Mouse (Mus musculus): ENCODE measurements around the gene Egf. TPM values are rescaled to one million over a fixed set of nuclear protein-coding genes. Genes with fewer than 3 reads are reported as not detected.

Gene Egf
- polyA plus RNA-seq, 1 experiment from 2014 or later = 2.1 TPM

DNA sequence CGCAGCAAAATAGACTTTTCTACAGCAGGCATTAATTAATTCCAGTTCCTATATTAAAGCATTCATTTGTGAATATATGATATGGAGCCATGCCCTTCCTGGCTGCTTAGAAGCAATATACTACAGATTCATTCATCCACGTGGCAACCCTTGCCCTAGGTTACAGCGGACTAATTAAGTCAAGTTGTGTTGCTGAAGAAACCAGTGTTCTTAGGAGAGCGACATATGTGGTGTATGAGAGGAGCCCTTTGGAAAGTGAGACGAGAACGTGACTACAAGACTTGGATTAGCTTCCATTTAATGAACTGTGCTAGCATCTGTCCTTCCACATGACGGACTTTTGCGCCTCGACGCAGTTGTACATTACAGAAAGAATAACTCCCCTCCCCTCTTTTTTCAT is 107.8 kb downstream of the Egf start:
- 0 out of 2 replicates have a peak, but pooled peaks cover 2% of the 10 kb centered on the region for H3K27me3 ChIP-seq
- H3K4me2 ChIP-seq = no peak overlapping the region
- H3K36me3 ChIP-seq = no peaks in the 10 kb centered on the region
- H3K27ac ChIP-seq = no peak overlapping the region
- ATAC-seq (replicated peaks; ENCODE audit: low FRiP score) = no peak
- 77% methylated on average over 10 of the region's 10 CpGs for WGBS
- no peak overlapping the region for H3K9ac ChIP-seq
- no peaks in the 10 kb centered on the region for H3K9me3 ChIP-seq (replicated peaks)
- peaks cover 31% of the 10 kb centered on the region for H3K4me1 ChIP-seq
- no peak overlapping the region for H3K4me3 ChIP-seq (replicated peaks)

DNA sequence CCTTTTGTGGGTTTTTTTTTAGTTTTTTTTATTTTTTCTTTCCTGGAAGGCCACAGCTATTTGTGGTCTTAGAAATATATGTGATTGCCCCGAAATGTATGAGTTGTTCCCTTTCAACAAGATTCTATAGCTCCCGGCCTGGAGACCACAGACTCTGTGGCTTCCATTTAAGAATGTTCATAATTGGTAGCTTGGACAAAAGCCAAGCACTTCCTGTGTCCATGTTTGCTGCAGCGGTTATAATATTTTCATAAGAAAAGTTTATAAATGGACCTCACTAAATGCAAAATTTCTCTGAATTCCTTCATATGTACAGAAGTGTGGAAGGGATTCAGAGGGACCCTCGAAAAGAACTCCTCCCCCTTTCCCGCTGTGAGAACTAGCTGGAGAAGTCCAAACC is 108.3 kb downstream of the Egf start:
- H3K4me2 ChIP-seq = no peak overlapping the region
- H3K27me3 ChIP-seq = 0 out of 2 replicates have a peak, but pooled peaks cover 2% of the 10 kb centered on the region
- H3K36me3 ChIP-seq = no peaks in the 10 kb centered on the region
- ATAC-seq (replicated peaks; ENCODE audit: low FRiP score) = no peak
- no peak overlapping the region for H3K9ac ChIP-seq
- H3K4me3 ChIP-seq (replicated peaks) = no peak overlapping the region
- 58% methylated on average over 5 of the region's 5 CpGs for WGBS
- H3K4me1 ChIP-seq = peaks cover 31% of the 10 kb centered on the region
- no peak overlapping the region for H3K27ac ChIP-seq
- no peaks in the 10 kb centered on the region for H3K9me3 ChIP-seq (replicated peaks)

DNA sequence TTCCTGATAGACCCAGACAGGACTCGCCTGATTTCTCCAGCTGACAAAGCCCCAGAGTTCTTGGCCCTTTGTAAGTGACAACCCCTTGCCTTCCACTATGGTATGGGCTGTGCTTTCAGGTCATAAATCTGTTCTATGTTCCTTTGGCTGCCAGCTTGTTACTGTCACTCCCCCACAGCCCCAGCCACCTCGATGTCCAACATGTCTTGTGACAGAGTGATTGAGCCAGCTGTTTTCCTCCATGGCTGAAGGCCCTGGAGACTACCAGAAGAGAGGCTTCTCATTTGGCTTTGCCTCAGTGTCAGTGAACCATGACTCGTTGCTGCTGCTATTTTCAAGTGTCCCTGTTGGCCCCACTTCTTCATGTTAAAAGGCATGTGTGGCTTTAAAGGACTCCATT is 109.7 kb downstream of the Egf start:
- H3K9ac ChIP-seq = no peak overlapping the region
- H3K27ac ChIP-seq = peak overlapping the region; percentile 58
- no peak overlapping the region for H3K4me2 ChIP-seq
- no peak overlapping the region for H3K4me3 ChIP-seq (replicated peaks)
- WGBS = 14% methylated on average over 3 of the region's 3 CpGs
- peaks cover 31% of the 10 kb centered on the region for H3K4me1 ChIP-seq
- peak; percentile 79 for ATAC-seq (replicated peaks; ENCODE audit: low FRiP score)
- 0 out of 2 replicates have a peak, but pooled peaks cover 2% of the 10 kb centered on the region for H3K27me3 ChIP-seq
- H3K36me3 ChIP-seq = no peaks in the 10 kb centered on the region
- no peaks in the 10 kb centered on the region for H3K9me3 ChIP-seq (replicated peaks)

DNA sequence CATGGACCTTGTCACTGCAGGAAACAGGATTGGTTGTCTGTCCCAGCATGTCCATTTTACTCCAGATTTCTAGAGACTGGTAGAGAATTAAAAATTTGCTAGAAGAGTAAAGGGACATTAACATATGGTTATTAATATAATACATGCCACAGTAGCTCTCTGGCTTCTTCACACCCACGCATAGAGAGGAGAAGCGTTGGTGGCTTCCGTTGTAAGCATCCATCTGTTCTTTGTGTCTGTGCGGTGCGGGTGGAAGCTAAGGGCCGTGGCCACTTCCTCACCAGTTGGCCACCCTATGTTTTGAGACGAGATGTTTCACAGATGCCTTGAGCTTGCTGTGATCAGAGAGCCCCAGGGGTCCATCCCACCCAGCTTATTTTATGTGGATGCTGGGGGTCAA is 113.5 kb downstream of the Egf start:
- no peak overlapping the region for H3K4me3 ChIP-seq (replicated peaks)
- ATAC-seq (replicated peaks; ENCODE audit: low FRiP score) = no peak
- no peaks in the 10 kb centered on the region for H3K27me3 ChIP-seq
- no peak overlapping the region for H3K4me2 ChIP-seq
- peaks cover 19% of the 10 kb centered on the region for H3K4me1 ChIP-seq
- H3K36me3 ChIP-seq = 0 out of 2 replicates have a peak, but pooled peaks cover 8% of the 10 kb centered on the region
- 88% methylated on average over 7 of the region's 7 CpGs for WGBS
- H3K27ac ChIP-seq = no peak overlapping the region
- no peak overlapping the region for H3K9ac ChIP-seq
- no peaks in the 10 kb centered on the region for H3K9me3 ChIP-seq (replicated peaks)

DNA sequence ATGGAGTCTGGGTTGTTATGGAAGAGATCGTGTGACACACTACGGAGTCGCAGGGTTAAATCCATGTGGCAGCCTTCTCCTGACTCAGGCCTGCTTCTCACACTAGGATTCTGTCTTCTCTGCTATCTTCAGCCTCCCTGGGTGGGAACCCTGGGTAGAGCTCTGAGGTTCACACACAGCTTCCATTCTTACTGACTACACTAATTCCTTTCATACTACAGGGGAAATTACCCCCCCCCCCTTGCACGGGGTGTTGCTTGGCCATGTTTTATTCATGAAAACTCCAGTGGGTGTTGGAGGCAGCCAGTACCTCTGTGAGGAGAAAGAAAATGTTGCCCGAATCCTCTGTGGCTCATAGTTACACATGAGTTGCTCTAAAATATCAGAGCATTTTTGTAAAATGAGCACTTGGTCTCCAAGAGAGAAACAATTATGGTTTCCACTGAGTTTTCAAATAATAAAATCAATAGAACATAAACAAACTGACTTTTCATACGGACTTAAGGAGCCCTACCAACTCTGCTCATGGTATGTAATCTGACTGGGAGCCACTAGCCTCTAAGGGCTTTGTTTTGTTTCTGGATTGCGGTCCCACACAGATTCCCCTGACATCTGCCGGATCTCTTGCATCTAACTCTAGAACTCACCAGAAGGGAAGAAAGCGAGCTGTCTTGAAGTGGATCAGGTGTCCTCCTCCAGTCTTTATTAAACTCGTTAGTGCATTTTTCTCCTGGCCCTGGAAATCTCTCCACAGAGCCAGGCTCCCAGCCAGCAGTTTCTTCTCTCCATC is 114.7 kb downstream of the Egf start:
- 0 out of 2 replicates have a peak, but pooled peaks cover 9% of the 10 kb centered on the region for H3K36me3 ChIP-seq
- H3K4me3 ChIP-seq (replicated peaks) = no peak overlapping the region
- peaks cover 6% of the 10 kb centered on the region for H3K4me1 ChIP-seq
- H3K9ac ChIP-seq = no peak overlapping the region
- WGBS = 56% methylated on average over 10 of the region's 10 CpGs
- no peak for ATAC-seq (replicated peaks; ENCODE audit: low FRiP score)
- H3K27me3 ChIP-seq = no peaks in the 10 kb centered on the region
- H3K9me3 ChIP-seq (replicated peaks) = no peaks in the 10 kb centered on the region
- H3K27ac ChIP-seq = 0 out of 2 replicates have a peak overlapping the region, but pooled peaks have one; percentile 16
- H3K4me2 ChIP-seq = no peak overlapping the region

DNA sequence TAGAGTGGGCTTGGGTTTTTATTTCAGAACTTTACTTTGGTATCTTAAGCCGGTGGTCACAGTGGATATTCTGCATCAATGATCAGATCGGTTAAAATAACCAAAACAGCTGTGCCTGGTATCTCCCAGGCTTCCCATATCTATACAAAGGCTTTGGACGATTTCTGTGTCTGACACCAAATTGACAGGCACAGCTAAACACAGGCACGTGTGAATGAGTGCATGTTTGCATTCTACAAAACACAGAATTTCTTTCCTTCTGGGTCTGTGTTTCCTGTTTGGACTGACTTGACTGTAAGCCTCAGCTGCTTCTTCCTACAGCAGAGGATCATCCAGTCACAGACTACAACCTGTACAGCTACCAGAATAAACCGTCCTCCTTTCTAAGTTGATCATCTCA is 115.4 kb downstream of the Egf start:
- no peak overlapping the region for H3K4me2 ChIP-seq
- ATAC-seq (replicated peaks; ENCODE audit: low FRiP score) = no peak
- H3K4me3 ChIP-seq (replicated peaks) = no peak overlapping the region
- no peak overlapping the region for H3K9ac ChIP-seq
- H3K4me1 ChIP-seq = peaks cover 3% of the 10 kb centered on the region; the same call in 1 of the 2 replicates
- no peaks in the 10 kb centered on the region for H3K9me3 ChIP-seq (replicated peaks)
- H3K36me3 ChIP-seq = 0 out of 2 replicates have a peak, but pooled peaks cover 9% of the 10 kb centered on the region
- no peaks in the 10 kb centered on the region for H3K27me3 ChIP-seq
- 62% methylated on average over 5 of the region's 5 CpGs for WGBS
- H3K27ac ChIP-seq = no peak overlapping the region

DNA sequence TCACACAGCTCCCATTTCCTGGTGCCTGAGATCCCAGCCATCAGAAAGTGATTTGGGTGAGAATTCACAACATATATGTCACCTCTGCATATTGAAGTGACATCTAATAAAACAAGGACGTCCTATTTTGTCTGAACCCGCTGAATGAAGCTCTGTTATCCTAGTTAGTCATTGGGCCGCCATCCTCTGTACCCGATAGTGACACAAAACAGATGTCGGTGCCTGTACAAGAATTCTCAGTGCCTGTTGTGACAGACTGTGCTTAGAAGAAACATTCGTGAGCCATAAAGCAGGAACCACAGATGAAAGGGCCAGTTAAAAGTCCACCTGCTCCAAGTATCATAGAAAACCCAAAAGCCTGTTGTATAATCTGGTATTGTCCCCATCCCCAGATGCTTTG is 117.7 kb downstream of the Egf start:
- 81% methylated on average over 6 of the region's 6 CpGs for WGBS
- Histone ChIP-seq H3K4me3 (replicated peaks) (no peak overlapping the region), H3K4me1 (peaks cover 6% of the 10 kb centered on the region; the same call in 1 of the 2 replicates), H3K27ac (no peak overlapping the region), H3K9ac (no peak overlapping the region), H3K36me3 (peaks cover 24% of the 10 kb centered on the region), H3K27me3 (no peaks in the 10 kb centered on the region), H3K4me2 (no peak overlapping the region), H3K9me3 (replicated peaks) (no peaks in the 10 kb centered on the region)
- ATAC-seq (replicated peaks; ENCODE audit: low FRiP score) = no peak

DNA sequence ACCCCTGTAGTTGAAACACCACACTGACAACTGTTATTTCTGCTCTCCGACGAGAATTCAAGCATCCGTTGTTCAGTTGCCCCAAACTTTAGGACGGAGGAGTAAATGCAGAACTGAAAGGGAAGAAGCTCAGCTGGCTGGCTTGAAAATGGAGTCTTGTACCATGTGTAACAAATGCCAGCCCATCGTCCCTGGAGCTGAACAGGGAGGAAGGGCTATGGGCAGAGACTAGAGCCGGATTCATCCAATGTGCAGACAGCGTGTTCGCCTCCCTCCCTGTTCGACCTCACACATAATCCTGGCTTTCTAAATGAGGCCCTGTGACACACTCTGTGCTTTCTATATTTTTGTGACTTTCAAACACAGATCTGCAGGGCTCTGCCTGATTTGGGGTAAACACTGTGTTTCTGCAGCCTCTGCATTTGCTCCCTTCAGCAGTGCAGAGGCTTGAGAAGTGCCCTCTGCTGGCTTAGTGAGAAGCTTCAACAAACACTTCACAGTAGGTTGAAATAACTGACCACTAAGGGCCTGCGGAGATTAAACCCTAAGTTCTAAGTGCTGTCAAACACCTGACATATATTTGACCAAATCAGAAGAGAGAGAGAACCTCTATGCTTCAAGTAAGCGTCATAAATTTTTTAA is 120.7 kb downstream of the Egf start:
- 84% methylated on average over 11 of the region's 11 CpGs for WGBS
- no peaks in the 10 kb centered on the region for H3K27me3 ChIP-seq
- ATAC-seq (replicated peaks; ENCODE audit: low FRiP score) = 0 out of 2 replicates have a peak, but pooled peaks have one; percentile 33

DNA sequence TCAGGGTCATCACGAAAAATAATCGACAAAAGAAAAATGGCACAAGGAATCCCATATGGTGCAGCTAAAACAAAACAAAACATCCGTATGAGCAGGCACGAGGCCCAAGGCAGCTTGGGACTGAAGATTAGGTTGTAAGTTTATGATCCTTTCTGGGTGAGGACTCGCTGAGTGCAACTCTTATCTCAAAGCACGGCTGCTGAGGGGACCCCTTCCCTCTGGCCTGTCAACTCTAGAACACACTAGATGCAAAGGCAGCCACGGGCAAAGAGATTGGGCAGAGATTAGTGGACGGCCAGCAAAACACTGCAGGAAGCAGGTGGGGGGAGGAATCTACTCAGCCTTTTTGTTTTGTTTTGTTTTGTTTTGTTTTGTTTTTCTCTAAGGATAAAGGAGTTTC is 121.6 kb downstream of the Egf start:
- no peak for ATAC-seq (replicated peaks; ENCODE audit: low FRiP score)
- WGBS = 58% methylated on average over 8 of the region's 8 CpGs
- H3K9me3 ChIP-seq (replicated peaks) = no peaks in the 10 kb centered on the region
- H3K27me3 ChIP-seq = no peaks in the 10 kb centered on the region
- H3K4me1 ChIP-seq = 0 out of 2 replicates have a peak, but pooled peaks cover 3% of the 10 kb centered on the region
- peaks cover 57% of the 10 kb centered on the region for H3K36me3 ChIP-seq
- no peak overlapping the region for H3K27ac ChIP-seq
- no peak overlapping the region for H3K4me2 ChIP-seq
- H3K4me3 ChIP-seq (replicated peaks) = no peak overlapping the region
- H3K9ac ChIP-seq = no peak overlapping the region

More for the DNA sequence above, 120.7 kb downstream of the Egf start:
- Histone ChIP-seq H3K9ac (no peak overlapping the region), H3K4me3 (replicated peaks) (no peak overlapping the region), H3K4me2 (no peak overlapping the region), H3K9me3 (replicated peaks) (no peaks in the 10 kb centered on the region), H3K27ac (no peak overlapping the region), H3K36me3 (peaks cover 48% of the 10 kb centered on the region), H3K4me1 (0 out of 2 replicates have a peak, but pooled peaks cover 3% of the 10 kb centered on the region)

DNA sequence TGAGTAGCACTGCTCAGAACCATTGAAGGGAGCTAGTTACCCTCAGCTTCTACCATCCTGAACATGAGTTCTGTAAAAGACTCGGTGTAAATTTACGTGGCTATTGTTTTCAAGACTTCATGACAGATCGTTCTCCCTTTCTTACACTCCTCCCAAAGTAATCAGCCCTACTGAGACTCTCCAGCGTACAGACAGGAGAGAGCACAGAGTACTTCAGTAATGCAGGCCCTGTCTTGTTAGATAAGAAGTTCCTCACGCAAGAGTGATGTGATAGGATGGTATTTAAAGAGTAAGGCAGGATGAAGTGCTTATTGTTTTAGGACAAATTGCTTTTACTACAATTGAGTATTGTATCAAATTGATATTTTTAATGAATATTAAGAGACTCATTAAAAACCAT is 123.3 kb downstream of the Egf start:
- 0 out of 2 replicates have a peak, but pooled peaks cover 3% of the 10 kb centered on the region for H3K4me1 ChIP-seq
- H3K4me3 ChIP-seq (replicated peaks) = no peak overlapping the region
- no peaks in the 10 kb centered on the region for H3K9me3 ChIP-seq (replicated peaks)
- no peak overlapping the region for H3K4me2 ChIP-seq
- H3K27ac ChIP-seq = no peak overlapping the region
- peaks cover 56% of the 10 kb centered on the region for H3K36me3 ChIP-seq
- no peaks in the 10 kb centered on the region for H3K27me3 ChIP-seq
- WGBS = 90% methylated on average over 5 of the region's 5 CpGs
- no peak for ATAC-seq (replicated peaks; ENCODE audit: low FRiP score)
- no peak overlapping the region for H3K9ac ChIP-seq

DNA sequence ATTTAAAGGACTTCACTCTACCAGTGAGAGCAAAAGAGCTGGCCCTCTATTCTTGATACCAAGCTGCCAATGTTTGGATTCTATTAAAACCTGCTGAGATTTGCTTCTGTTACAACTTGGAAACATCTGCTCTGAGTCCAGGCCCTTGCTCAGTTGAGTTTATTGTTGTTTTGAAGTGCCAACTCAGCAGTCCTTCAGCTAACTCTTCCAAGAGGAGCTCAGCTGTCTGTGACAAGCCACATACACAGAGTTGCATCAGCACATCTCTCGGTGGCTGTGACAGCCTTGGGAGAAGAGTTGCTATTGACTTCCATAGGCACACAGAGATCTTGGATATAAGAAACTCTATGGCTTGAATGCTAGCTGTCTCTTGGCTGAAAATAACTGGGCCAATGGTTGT is 124.1 kb downstream of the Egf start:
- 79% methylated on average over 1 of the region's 1 CpGs for WGBS
- Histone ChIP-seq H3K4me3 (replicated peaks) (no peak overlapping the region), H3K9me3 (replicated peaks) (no peaks in the 10 kb centered on the region), H3K27me3 (no peaks in the 10 kb centered on the region), H3K4me2 (no peak overlapping the region), H3K9ac (no peak overlapping the region), H3K4me1 (0 out of 2 replicates have a peak, but pooled peaks cover 3% of the 10 kb centered on the region), H3K36me3 (peaks cover 52% of the 10 kb centered on the region), H3K27ac (no peak overlapping the region)
- ATAC-seq (replicated peaks; ENCODE audit: low FRiP score) = no peak
